Mouse (Mus musculus) cerebellum, postnatal 4 days (tissue): Measurements from ENCODE around the gene Adcy2.

Experiments used
- DNase-seq, 2 experiments: peaks; one replicate each; pipeline ENCODE4 v3.0.0; 2022; ENCODE audit warnings: low spot score in 2 of 2, mixed read lengths in 1 of 2

The Adcy2 gene

GRCm38 (mm10) chr13:68998918-68999801 lies at the start of gene Adcy2:
Gene Adcy2 (minus strand): TSS chr13:68999541.
- peak; percentile 47 to 68 for DNase-seq

GRCm38 (mm10) chr13:69036991-69037597 lies 37.8 kb upstream of the Adcy2 start:
- no peak for DNase-seq

GRCm38 (mm10) chr13:69034621-69035020 lies 35.3 kb upstream of the Adcy2 start:
- DNase-seq: no peak

DNA sequence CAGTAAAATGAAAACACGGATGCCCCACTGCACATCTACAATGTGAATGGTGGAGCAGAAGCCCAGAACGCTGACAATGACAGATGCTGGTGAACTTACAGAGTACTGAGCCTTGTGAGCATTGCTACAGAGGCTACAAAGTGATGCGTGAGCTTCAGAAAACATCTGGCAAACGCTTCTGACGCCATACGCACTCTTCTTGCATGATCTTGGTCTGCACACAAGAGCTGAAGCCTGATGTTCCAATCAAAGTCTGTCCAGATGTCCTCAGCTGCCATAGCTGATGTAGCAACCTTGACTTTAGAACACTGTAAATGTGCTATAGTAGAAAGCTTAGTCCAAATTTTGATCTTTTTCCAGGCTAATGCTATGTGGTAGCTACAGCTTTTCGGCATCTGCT lies 34.2 kb upstream of the Adcy2 start:
- no peak for DNase-seq

- no peak for DNase-seq
Observed at GRCm38 (mm10) chr13:69029078-69029757, 29.9 kb upstream of the Adcy2 start.

GRCm38 (mm10) chr13:69024964-69025363 lies 25.6 kb upstream of the Adcy2 start:
- DNase-seq: no peak

DNA sequence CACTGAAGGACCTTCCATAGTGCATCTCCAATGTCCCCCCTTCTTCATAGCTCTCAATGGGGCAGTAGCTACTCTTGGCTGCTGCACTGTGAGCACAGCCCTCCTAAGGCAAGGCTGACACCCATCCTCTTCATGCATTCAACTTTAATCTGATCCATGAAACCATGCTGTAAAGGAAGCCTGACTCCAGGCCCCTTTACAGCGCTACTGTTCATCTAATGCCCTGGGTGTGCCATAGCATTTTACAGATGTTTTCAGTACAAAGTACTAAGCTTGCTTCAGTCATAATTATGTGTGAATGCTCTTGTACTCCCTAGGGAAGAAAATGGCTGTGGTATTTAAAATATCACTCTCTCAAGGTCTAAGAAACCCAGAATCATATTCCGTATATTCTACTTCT lies 23.9 kb upstream of the Adcy2 start:
- DNase-seq: no peak

- DNase-seq: no peak
Observed at GRCm38 (mm10) chr13:69020574-69020973, 21.2 kb upstream of the Adcy2 start.

GRCm38 (mm10) chr13:69006915-69007314 lies 7.6 kb upstream of the Adcy2 start:
- DNase-seq: peak in 1 of 2 experiments; percentile 20

- DNase-seq: no peak
Observed at GRCm38 (mm10) chr13:69006091-69006490, 6.8 kb upstream of the Adcy2 start.

GRCm38 (mm10) chr13:69004406-69004805 lies 5.1 kb upstream of the Adcy2 start:
- no peak for DNase-seq

DNA sequence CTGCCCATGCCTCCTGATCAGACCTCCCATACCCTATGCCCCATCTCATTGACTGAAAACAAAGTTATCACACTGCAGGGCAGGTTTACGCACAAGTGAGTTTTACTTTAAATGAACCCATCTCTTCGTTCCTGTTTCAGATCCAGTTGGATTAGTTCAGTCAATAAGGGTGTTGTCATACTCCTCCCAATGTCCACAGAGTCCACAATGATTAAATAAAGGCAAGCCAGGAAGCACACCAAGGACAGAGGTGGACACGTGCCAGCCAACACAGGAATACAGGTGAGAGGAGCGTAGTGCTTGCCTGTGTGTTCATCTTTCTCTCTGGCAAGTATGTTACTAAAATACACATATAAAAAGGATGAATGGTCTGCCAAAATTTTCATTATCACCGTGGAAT lies 3.3 kb upstream of the Adcy2 start:
- DNase-seq: no peak

- peak in 1 of 2 experiments; percentile 55 for DNase-seq
Observed at GRCm38 (mm10) chr13:69002173-69002572, 2.8 kb upstream of the Adcy2 start.

- no peak for DNase-seq
Observed at GRCm38 (mm10) chr13:68999826-69000225, 485 bp upstream of the Adcy2 start.

- no peak for DNase-seq
Observed at GRCm38 (mm10) chr13:68998558-68998917, 803 bp downstream of the Adcy2 start.

- DNase-seq: no peak
Observed at GRCm38 (mm10) chr13:68997821-68998551, 1.4 kb downstream of the Adcy2 start.

DNA sequence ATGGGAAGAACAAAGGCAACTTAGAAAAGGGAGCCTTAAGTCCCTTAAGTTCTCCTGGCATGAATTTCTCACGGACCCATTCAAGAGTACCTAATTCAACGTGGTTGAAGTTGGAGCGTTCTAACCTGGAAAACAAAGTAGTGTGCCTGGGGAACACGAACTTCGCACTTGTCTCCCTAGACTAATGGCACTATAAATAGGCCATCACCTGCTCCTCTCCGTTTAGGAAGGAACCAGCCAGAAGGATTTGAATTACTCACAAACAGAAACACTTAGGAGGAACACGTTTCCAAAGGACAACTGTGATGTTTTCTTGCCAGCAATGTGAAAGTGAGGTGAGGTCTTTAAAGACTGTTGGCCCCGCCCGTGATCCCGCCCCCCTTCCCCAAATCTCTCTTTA lies 2.0 kb downstream of the Adcy2 start:
- no peak for DNase-seq

GRCm38 (mm10) chr13:68996661-68997060 lies 2.7 kb downstream of the Adcy2 start:
- DNase-seq: peak in 1 of 2 experiments; percentile 34

DNA sequence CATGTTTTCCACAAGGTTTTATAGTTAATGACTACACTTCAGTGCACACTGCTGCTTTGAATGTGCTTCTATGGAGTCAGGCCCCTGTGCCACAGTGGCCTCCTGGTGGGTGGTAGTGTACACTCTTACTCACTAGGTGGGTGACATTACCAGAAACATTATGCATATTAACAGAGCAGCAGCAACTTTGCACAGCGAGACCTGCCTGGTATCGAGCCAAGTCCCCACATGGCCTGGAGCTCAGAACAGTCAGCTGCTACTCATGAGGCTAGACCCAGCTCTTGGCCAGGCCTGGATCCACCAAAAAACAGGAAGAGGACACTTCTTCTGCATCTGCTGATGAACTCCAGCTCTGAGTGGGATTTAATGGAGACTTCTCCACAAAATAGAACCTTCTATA lies 13.6 kb downstream of the Adcy2 start:
- DNase-seq: no peak

GRCm38 (mm10) chr13:68984000-68984399 lies 15.3 kb downstream of the Adcy2 start:
- DNase-seq: no peak

DNA sequence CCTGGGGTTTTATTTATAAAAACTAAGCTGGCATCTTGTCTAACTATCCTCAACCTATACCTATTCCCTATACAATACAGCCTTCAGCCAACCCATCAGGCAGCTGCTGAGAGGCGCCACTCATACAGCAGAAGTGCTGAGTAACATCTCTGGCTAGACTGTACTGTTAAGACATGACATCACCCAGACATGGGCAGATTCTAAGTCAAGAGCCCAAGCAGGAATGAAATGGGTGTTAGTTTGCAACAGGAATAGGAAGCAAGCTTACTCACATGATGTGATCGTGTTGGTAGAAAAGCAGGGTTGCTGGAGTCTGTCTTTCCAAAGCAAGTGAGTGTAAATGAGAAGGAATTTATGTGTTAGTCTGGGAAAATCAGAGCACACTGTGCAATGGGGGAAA lies 18.3 kb downstream of the Adcy2 start:
- no peak for DNase-seq

- no peak for DNase-seq
Observed at GRCm38 (mm10) chr13:68973143-68973542, 26.2 kb downstream of the Adcy2 start.
